Mouse (Mus musculus): Measurements from ENCODE around the gene Txnrd3. TPM values are rescaled to one million over a fixed set of nuclear protein-coding genes. Genes with fewer than 3 reads are reported as not detected.

Txnrd3 gene
- polyA plus RNA-seq, 1 experiment from 2014 or later, result 9.5 TPM

DNA sequence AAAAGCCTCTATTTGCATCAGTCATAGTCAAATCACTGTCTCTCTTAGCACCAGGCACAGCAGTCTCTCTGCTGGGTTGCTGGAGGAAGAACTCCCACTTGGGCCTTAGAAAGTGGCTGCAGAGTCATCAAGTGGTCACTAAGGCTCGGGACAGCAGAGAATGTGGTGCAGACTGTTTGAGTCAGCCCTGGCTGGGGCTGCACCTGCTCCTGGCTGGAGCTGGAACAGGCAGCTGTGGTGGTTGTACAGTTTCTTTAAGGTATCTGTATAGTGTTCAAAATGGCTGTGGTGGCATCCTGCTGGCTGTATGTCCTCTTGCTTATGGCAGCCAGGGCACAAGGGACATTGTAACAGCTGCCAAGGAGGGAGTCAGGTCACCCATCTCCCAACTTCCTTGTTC lies 16.7 kb downstream of the Txnrd3 start:
- Histone ChIP-seq H3K4me1 (0 out of 2 replicates have a peak, but pooled peaks cover 4% of the 10 kb centered on the region), H3K36me3 (0 out of 2 replicates have a peak, but pooled peaks cover 9% of the 10 kb centered on the region), H3K4me3 (no peak overlapping the region), H3K27me3 (ENCODE audit: low read depth, poor library complexity, severe bottlenecking) (no peaks in the 10 kb centered on the region), H3K27ac (no peak overlapping the region), H3K9me3 (replicated peaks) (no peaks in the 10 kb centered on the region)
- 90% methylated on average over 1 of the region's 1 CpGs for WGBS
- no peak for DNase-seq (ENCODE audit: low spot score)

DNA sequence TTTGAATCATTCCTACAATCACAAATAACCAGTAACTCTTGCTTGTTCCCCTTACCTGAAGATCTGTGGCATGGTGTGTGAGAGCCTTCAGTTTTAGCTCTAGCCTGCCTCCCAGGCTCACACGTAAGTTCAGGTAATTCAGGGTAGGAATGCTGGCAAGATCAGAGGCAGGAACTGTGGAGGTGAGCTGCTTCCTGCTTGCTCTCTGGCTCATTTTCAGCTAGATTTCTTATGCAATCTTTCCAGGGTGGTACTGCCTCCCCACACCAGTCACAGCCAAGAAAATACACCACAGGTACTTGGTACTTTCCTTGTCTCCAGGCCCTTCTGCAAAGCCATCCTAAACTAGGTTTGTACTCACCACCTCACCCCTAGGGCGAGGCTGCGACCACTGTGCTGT lies 18.7 kb downstream of the Txnrd3 start:
- no peak for DNase-seq (ENCODE audit: low spot score)
- H3K27me3 ChIP-seq (ENCODE audit: low read depth, poor library complexity, severe bottlenecking), result no peaks in the 10 kb centered on the region
- H3K4me1 ChIP-seq, result 0 out of 2 replicates have a peak, but pooled peaks cover 4% of the 10 kb centered on the region
- H3K27ac ChIP-seq, result no peak overlapping the region
- 0 out of 2 replicates have a peak, but pooled peaks cover 9% of the 10 kb centered on the region for H3K36me3 ChIP-seq
- no peak overlapping the region for H3K4me3 ChIP-seq
- WGBS, result 91% methylated on average over 3 of the region's 3 CpGs
- H3K9me3 ChIP-seq (replicated peaks), result no peaks in the 10 kb centered on the region

DNA sequence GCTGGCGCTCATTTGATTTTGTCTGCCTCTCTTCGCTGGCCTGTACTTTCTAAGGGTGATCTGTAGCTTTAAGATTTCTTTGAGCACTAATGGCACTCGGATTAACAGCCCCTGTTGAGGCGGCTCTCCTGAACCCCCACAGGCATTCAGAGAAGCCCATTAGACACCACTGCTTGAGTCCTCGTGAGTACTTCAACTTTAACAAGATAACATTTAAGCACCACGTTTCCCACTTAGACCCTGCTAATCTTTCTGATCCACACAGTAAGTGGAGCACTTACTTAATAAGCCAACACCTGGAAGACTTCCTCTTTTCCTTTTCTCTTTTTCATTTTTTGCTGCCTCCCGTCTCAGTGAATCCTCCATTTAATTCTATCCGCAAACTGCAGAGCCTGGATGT lies 21.4 kb downstream of the Txnrd3 start:
- Histone ChIP-seq H3K36me3 (0 out of 2 replicates have a peak, but pooled peaks cover 9% of the 10 kb centered on the region), H3K9me3 (replicated peaks) (no peaks in the 10 kb centered on the region), H3K27ac (no peak overlapping the region), H3K4me1 (0 out of 2 replicates have a peak, but pooled peaks cover 4% of the 10 kb centered on the region), H3K4me3 (no peak overlapping the region), H3K27me3 (ENCODE audit: low read depth, poor library complexity, severe bottlenecking) (no peaks in the 10 kb centered on the region)
- DNase-seq (ENCODE audit: low spot score), result no peak
- 62% methylated on average over 8 of the region's 8 CpGs for WGBS

DNA sequence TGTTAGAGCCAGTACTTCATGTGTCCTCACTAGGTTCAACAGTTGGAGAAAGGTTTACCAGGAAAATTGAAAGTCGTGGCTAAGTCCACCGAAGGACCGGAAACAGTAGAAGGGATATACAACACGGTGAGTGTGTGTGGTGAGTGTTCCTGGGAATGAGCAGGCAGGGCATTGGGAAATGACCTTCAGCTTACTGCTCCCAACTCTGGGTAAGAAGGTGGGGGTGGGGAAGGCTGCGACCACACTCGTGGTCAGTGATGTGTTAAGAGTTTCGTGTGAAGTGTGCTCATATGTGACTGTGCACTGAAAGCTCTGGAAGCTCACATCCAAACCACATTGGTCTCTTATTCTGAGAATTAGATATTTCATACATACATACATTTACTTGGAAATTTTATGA lies 21.9 kb downstream of the Txnrd3 start:
- 93% methylated on average over 7 of the region's 7 CpGs for WGBS
- Histone ChIP-seq H3K27me3 (ENCODE audit: low read depth, poor library complexity, severe bottlenecking) (no peaks in the 10 kb centered on the region), H3K9me3 (replicated peaks) (no peaks in the 10 kb centered on the region), H3K4me3 (no peak overlapping the region), H3K27ac (no peak overlapping the region), H3K36me3 (0 out of 2 replicates have a peak, but pooled peaks cover 9% of the 10 kb centered on the region), H3K4me1 (0 out of 2 replicates have a peak, but pooled peaks cover 4% of the 10 kb centered on the region)
- DNase-seq (ENCODE audit: low spot score), result no peak

DNA sequence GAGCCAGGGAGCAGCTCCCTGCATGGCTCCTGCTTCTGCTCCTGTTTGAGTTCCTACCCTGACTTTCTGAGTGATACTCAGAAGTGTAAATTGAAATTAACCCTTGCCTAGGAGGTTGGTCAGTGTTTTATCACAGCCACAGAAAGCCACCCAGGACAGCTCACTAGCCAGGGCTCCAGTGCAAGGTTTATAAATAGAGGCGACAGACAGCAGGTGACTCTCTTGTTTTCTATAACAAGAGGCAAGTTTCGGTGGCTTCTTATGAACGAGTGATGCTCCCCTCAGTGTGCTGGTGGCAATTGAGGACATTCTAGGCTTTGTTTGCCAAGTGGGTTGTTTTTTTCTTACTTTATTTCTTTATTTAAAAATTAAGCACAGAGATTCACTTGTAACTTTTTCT lies 23.2 kb downstream of the Txnrd3 start:
- H3K9me3 ChIP-seq (replicated peaks), result no peaks in the 10 kb centered on the region
- 93% methylated on average over 3 of the region's 3 CpGs for WGBS
- 0 out of 2 replicates have a peak, but pooled peaks cover 9% of the 10 kb centered on the region for H3K36me3 ChIP-seq
- H3K27me3 ChIP-seq (ENCODE audit: low read depth, poor library complexity, severe bottlenecking), result no peaks in the 10 kb centered on the region
- no peak for DNase-seq (ENCODE audit: low spot score)
- H3K4me3 ChIP-seq, result no peak overlapping the region
- H3K4me1 ChIP-seq, result 0 out of 2 replicates have a peak, but pooled peaks cover 4% of the 10 kb centered on the region
- H3K27ac ChIP-seq, result no peak overlapping the region

DNA sequence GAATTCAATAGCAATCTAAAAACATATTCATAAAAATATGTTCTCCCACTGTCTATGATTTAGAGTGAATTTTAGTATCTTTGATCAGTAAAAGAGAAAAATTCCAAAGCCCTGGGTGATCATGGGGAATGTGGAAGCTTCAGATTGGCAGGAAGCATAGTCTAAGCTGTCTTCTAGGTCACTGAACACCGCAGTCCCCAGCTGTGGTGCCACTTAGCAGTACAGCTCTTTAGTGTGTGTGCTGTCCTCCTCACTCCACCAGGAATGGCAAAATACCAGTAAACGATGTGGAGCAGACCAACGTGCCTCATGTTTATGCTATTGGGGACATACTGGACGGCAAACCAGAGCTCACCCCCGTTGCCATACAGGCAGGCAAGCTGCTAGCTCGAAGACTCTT lies 25.8 kb downstream of the Txnrd3 start:
- Histone ChIP-seq H3K36me3 (no peaks in the 10 kb centered on the region), H3K9me3 (replicated peaks) (no peaks in the 10 kb centered on the region), H3K27me3 (ENCODE audit: low read depth, poor library complexity, severe bottlenecking) (no peaks in the 10 kb centered on the region), H3K27ac (no peak overlapping the region), H3K4me3 (no peak overlapping the region), H3K4me1 (0 out of 2 replicates have a peak, but pooled peaks cover 4% of the 10 kb centered on the region)
- no peak for DNase-seq (ENCODE audit: low spot score)
- 85% methylated on average over 6 of the region's 6 CpGs for WGBS

DNA sequence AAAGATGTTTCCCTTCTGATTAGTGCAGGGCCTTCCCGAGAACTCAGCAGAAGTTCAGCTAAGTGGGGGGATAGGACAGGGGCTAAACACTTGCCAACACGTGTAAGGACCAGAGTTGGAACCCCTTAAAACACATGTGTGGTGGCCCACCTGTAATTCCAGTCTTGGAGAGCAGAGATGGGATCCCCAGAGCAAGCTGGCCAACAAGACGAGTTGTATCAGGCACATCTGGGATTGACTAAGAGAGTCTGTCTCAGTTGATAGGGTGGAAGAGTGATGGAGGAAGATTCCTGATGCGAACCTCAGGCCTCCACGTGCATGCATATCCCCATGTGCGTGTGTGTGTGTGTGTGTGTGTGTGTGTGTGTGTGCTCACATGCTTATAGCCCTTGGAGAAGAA lies 27.6 kb downstream of the Txnrd3 start:
- no peak overlapping the region for H3K4me3 ChIP-seq
- no peaks in the 10 kb centered on the region for H3K9me3 ChIP-seq (replicated peaks)
- H3K27ac ChIP-seq, result no peak overlapping the region
- no peak for DNase-seq (ENCODE audit: low spot score)
- 0 out of 2 replicates have a peak, but pooled peaks cover 2% of the 10 kb centered on the region for H3K36me3 ChIP-seq
- no peaks in the 10 kb centered on the region for H3K4me1 ChIP-seq
- WGBS, result 82% methylated on average over 6 of the region's 6 CpGs
- no peaks in the 10 kb centered on the region for H3K27me3 ChIP-seq (ENCODE audit: low read depth, poor library complexity, severe bottlenecking)

DNA sequence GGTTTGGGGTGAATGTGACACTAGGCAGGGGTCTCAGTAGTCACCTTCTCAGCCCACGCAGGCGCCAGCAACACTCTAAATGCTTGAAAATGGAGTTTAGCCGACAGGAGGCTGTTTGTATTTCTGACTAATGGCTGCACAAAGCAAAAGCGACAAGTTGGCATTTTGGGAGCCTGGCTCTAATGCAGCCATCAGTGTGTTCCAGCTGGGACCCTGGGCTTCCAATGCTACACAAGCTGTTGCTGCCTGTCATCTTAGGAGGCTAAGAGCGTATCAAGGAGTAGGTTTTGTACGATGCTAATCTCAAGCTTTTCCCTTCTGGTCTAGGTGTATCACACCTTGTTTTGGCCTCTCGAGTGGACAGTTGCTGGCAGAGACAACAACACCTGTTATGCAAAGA lies 28.9 kb downstream of the Txnrd3 start:
- no peak for DNase-seq (ENCODE audit: low spot score)
- H3K4me1 ChIP-seq, result no peaks in the 10 kb centered on the region
- H3K4me3 ChIP-seq, result no peak overlapping the region
- H3K27ac ChIP-seq, result no peak overlapping the region
- WGBS, result 91% methylated on average over 7 of the region's 7 CpGs
- no peaks in the 10 kb centered on the region for H3K9me3 ChIP-seq (replicated peaks)
- H3K27me3 ChIP-seq (ENCODE audit: low read depth, poor library complexity, severe bottlenecking), result no peaks in the 10 kb centered on the region
- 0 out of 2 replicates have a peak, but pooled peaks cover 2% of the 10 kb centered on the region for H3K36me3 ChIP-seq

DNA sequence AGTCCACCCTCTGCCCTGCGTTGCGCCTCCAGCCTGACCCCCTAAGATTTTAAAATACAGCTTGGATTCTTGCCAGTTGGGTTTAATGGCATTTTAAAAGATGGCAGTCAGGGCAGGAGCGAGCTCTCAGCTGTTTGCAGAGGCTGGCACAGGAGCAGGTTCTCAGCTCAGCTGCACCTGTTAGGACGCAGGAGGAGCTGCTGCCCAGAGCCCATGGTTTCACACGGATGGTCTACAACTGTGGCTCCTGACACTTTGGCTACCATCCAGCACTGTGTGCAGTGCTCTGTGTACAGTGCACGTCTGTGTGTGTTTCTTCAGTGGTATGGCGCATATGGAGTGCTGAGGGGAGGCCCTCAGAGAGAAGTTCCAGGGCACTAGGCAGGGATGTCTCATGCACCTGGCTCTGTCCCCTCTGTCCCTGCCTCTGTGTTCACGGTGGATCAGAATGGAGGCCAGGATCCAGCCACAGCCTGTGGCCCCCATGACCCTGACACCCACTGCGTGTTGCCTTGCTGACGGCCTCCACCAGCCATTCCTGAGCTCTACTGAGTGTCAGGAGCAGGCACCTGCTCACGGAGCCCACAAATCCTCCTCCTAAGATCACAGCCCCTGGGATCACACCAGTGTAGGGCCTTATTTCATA lies 29.5 kb downstream of the Txnrd3 start:
- Histone ChIP-seq H3K9me3 (replicated peaks) (no peaks in the 10 kb centered on the region), H3K4me3 (no peak overlapping the region), H3K27me3 (ENCODE audit: low read depth, poor library complexity, severe bottlenecking) (no peaks in the 10 kb centered on the region), H3K27ac (no peak overlapping the region), H3K4me1 (no peaks in the 10 kb centered on the region), H3K36me3 (0 out of 2 replicates have a peak, but pooled peaks cover 2% of the 10 kb centered on the region)
- DNase-seq (ENCODE audit: low spot score), result no peak
- WGBS, result 92% methylated on average over 11 of the region's 11 CpGs

DNA sequence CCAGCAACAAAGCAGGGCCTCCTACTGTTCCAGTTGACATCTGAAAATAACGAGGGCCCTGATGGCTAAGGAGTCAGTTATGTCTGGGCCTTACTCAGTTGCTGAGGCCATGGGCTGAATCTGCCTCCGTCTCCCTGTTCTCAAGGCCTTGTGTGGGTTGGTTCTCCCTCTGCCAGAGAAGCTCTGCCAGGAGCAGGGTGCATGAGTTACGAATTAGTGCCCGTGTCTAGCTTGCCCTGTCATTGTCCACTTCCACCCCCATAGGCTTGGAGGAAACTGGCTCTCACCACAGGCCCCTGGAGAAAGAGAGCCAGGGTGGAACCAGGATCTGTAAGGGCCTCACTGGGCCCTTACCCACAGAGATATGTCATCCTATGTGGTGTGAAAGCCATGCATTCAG lies 34.7 kb downstream of the Txnrd3 start:
- Histone ChIP-seq H3K36me3 (0 out of 2 replicates have a peak, but pooled peaks cover 2% of the 10 kb centered on the region), H3K4me1 (peaks cover 3% of the 10 kb centered on the region; the same call in 1 of the 2 replicates), H3K9me3 (replicated peaks) (no peaks in the 10 kb centered on the region), H3K4me3 (no peak overlapping the region), H3K27ac (no peak overlapping the region), H3K27me3 (ENCODE audit: low read depth, poor library complexity, severe bottlenecking) (no peaks in the 10 kb centered on the region)
- DNase-seq (ENCODE audit: low spot score), result peak; percentile 12
- WGBS, result 84% methylated on average over 4 of the region's 4 CpGs

DNA sequence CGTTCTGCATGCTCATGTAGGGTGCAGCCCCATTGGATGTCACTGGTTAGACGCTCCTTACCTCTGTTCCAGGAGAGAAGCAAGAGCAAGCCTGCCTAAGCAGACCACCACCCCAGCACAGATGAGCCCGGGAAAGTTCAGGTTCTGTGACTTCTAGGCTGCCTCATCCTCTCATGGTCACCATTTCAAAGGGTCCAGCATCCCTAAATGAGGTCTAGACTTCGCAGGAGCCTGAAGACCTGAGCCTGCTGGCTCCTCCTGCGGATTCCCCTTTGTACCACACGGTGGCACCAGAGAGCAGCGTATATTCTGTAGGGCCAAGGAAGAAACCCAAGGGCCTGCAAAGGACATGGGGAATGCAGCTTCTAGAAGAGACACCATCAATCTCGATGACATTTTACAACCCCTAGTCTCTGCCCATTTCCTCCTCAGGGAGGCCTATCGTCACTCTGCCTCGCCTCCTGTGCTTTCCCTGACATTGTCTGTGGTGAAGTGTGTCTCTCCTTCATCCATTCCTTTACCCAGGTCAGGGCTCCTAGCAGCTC lies 35.6 kb downstream of the Txnrd3 start:
- Histone ChIP-seq H3K4me1 (peaks cover 3% of the 10 kb centered on the region; the same call in 1 of the 2 replicates), H3K9me3 (replicated peaks) (no peaks in the 10 kb centered on the region)
- WGBS, result 17% methylated on average over 10 of the region's 10 CpGs

DNA sequence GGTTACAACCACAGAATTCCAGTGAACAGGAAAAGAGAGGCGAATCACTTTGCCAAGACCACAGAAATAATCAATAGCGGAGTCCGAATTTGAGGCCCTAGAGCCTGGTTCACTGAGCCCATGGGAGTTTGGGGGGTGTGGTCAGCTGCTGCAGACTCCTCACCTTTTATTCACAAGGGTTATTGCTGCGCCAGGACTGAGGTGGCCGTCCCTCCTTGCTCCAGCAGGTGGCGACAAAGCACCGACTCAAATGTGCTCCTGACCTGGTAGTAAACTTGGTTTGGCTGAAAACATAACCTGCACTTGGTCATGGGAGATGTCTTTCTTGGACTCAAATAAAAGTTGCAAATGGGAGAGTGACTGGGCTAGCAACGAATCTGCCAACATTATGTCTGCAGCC lies 36.4 kb downstream of the Txnrd3 start:
- Histone ChIP-seq H3K4me3 (no peak overlapping the region), H3K27me3 (ENCODE audit: low read depth, poor library complexity, severe bottlenecking) (no peaks in the 10 kb centered on the region), H3K27ac (no peak overlapping the region), H3K9me3 (replicated peaks) (no peaks in the 10 kb centered on the region), H3K4me1 (peaks cover 3% of the 10 kb centered on the region; the same call in 1 of the 2 replicates), H3K36me3 (0 out of 2 replicates have a peak, but pooled peaks cover 2% of the 10 kb centered on the region)
- peak; percentile 89 for DNase-seq (ENCODE audit: low spot score)
- WGBS, result 13% methylated on average over 8 of the region's 8 CpGs

More for the DNA sequence above, 35.6 kb downstream of the Txnrd3 start:
- Histone ChIP-seq H3K36me3 (0 out of 2 replicates have a peak, but pooled peaks cover 2% of the 10 kb centered on the region), H3K4me3 (no peak overlapping the region), H3K27me3 (ENCODE audit: low read depth, poor library complexity, severe bottlenecking) (no peaks in the 10 kb centered on the region), H3K27ac (no peak overlapping the region)
- peak; percentile 84 for DNase-seq (ENCODE audit: low spot score)

DNA sequence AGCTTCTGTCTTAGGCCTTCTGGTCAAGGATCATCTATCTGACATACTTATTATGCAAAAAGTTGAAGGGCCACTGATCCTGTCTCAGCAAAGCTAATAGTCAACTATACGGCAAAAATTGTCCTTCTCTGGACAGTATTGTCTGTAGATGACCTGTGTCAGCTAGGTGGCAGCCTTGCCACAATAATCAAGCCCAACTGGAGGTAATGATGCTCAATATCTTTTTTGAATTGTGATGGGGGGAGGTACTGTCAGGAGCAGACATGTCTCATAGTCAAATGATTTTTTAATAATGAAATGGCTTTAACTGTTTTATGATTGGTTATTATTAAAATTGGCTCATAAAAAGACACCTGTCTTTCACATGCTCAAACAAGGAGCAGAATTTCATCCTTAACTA lies 40.4 kb downstream of the Txnrd3 start:
- Histone ChIP-seq H3K9me3 (replicated peaks) (no peaks in the 10 kb centered on the region), H3K4me3 (no peak overlapping the region), H3K36me3 (no peaks in the 10 kb centered on the region), H3K27me3 (ENCODE audit: low read depth, poor library complexity, severe bottlenecking) (no peaks in the 10 kb centered on the region), H3K4me1 (peaks cover 3% of the 10 kb centered on the region; the same call in 1 of the 2 replicates), H3K27ac (no peak overlapping the region)
- peak; percentile 18 for DNase-seq (ENCODE audit: low spot score)
- 74% methylated on average over 1 of the region's 1 CpGs for WGBS
